Mouse (Mus musculus): ENCODE results near the gene Lrrc39. TPM values are rescaled to one million over a fixed set of nuclear protein-coding genes. Genes with fewer than 3 reads are reported as not detected.

Gene Lrrc39
- polyA plus RNA-seq (2017; shearing (Covaris generic)), result 0.55 TPM

DNA sequence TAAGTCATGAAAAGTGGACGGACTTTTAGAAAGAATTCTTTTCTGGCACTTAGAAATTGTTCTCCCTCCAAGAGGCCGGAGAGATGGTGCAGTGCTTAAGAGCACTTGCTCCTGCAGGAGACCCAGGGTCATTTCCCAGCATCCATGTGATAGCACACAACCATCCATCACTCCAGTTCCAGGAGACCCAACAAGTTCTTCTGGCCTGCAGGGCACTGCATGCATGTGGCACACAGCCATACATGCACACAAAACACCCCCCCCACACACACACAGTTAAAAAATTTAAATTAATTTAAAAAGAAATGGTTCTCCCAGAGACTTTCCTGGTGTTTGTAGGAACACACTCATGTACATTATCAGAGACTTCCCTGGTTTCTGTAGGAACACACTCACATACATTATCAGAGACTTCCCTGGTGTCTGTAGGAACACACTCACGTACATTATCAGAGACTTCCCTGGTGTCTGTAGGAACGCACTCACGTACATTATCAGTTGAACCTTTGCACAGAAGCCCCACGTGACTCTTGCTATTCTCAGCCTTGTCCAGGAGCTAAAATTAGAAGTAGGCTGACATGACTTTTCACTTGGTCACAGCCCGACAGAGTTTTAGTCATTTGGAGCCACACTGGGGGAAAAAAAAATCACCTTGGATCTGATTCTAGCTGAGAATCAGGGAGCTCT is at the start of gene Lrrc39:
Gene Lrrc39, plus strand, starts transcription at position 566 of the 687 bp plus-strand sequence.

DNA sequence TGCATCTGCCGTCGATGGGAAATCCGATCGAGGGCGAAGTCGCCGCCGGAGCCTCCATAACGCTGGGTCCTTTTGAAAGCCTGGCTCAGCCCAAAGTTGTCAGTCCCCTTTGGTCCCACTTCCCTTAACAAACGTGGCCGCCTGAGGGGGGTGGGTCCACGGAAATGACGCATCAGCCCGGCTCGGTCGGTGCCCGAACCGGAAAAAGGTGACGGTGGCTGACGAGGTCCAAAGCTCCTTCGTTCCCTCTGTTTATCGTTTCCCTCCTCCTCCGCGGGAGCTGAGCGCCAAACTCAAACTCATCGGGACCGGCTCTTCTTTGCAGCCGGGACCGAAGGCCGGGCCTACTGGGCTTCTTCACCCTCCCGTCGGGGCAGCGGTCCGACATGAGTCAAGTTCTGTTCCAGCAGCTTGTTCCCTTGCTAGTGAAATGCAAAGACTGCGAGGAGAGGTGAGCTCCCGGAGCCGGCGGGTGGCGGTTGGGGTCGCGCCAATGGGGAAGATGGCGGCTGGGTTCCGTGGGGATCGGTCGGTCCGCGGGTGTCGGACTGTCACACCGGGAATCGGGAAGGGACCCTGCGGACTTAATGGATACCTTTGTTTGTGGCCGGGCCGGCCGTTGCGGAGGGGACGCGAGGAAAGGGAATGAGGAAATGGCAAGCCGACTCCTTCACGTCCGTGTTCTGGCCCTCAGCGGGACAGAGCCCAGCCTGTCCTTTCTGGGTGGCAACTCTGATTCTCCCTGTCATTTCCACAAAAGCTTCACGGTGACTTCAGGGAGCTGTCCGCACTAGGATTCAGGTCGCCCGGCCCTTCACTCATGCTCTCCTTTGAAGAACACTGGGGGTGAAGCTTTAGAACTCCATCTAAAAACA is 32.2 kb downstream of the Lrrc39 start, which contains the start of gene Sass6:
Gene Sass6, plus strand, starts transcription at position 255 of the 875 bp plus-strand sequence.

DNA sequence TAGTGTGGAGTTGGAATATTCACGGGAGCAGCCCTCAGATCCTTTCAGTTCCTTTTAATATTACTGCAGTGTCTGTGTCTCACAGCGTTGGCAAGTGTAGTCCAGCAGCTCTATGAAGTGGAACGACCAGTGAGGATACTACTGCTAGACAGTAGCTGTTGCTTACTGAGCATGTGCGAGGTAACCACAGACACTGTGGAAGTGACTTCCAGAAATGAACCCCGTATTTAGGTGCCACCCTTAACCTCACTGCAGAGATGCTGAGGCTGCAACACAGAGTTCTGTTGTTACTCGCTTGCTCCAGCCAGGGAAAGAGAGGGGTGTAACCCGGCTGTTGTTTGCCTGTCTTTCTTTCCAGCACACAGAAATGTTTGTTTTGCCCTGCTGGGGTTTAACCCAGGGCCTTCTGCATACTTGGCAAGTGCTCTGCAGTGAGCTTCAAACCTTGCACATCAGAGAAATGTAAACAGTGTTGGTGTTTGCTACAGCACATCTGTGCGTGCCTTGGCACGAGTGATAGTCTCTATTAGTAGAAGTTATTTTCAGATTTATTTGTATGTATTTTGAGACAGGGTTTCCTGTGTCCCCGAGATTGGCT is 51.6 kb downstream of the Lrrc39 start, which contains the start of gene Trmt13:
Gene Trmt13, minus strand, starts transcription at position 293 of the 598 bp plus-strand sequence.

Other genes starting within 250 kb of the Lrrc39 start
- gene Cdc14a, start 138.9 kb upstream of the Lrrc39 start, polyA plus RNA-seq (2017; shearing (Covaris generic)), result 18.8 TPM
- 40.1 TPM for gene Rtca, start 54.8 kb upstream of the Lrrc39 start, polyA plus RNA-seq (2017; shearing (Covaris generic))
- gene Dbt, start 49.9 kb upstream of the Lrrc39 start, polyA plus RNA-seq (2017; shearing (Covaris generic)), result 16.1 TPM
- 8.3 TPM for gene Sass6, start 32.0 kb downstream of the Lrrc39 start, polyA plus RNA-seq (2017; shearing (Covaris generic))
- 41.1 TPM for gene Trmt13, start 51.6 kb downstream of the Lrrc39 start, polyA plus RNA-seq (2017; shearing (Covaris generic))
- gene Mfsd14a, start 99.7 kb downstream of the Lrrc39 start, polyA plus RNA-seq (2017; shearing (Covaris generic)), result 73.9 TPM
- gene Gm43191, start 118.3 kb downstream of the Lrrc39 start, polyA plus RNA-seq (2017; shearing (Covaris generic)), result not detected
- 7.6 TPM for gene Slc35a3, start 149.9 kb downstream of the Lrrc39 start, polyA plus RNA-seq (2017; shearing (Covaris generic))
- gene Agl, start 245.2 kb downstream of the Lrrc39 start, polyA plus RNA-seq (2017; shearing (Covaris generic)), result 3.1 TPM